Mouse (Mus musculus): ENCODE data around the gene Mrpl24.

Mrpl24 gene

DNA sequence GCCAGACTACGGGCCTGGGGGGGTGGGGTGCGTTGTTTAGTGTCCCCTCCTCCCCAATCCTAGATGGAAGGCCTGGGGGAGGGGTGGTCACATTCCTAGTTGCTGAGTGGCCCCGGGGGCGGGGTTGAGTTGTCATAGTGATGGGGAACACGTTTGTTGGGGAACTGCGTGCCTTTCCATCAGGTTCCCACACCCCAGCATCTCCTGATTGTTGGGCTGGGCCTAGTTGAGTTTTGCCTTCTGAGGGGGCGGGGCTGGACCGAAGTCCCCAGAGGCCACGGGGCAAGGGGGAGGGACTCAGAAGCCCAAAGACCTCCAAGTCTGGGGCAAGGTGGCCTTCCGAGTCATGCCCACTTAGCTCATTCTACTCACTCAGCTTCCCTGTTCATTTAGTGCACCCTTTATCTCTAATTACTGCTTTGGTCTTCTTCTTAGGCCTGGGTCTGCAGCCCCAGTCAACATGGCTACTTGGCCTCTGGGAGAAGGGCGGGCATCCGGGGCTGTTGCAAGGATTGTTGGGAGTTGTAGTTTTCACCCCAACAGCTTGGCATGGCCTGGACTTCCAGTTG is 8.6 kb upstream of the Mrpl24 start:
- DNase-seq (ENCODE audit: low spot score in 2 of 2): no peak

DNA sequence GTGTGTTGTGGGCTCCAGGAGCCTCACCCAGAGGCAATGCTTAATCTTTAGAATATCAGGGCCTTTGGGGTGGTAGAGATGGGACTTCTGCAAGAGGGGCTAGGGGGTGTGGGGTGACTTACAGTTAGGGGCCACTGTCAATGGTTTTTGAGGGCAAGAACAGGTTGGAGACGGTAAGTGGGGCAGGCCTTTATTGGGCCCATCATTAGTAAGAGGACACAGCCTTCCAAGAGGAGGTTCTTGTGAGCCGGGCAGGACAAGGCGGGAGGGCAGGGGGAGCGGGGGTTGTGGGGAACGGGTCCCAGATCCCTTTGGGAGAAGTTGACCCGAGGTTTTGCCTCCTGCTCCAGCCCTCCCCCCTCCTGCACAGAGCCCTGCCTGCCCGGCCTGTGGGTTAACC is 5.8 kb upstream of the Mrpl24 start:
- DNase-seq (ENCODE audit: low spot score in 2 of 2): no peak

DNA sequence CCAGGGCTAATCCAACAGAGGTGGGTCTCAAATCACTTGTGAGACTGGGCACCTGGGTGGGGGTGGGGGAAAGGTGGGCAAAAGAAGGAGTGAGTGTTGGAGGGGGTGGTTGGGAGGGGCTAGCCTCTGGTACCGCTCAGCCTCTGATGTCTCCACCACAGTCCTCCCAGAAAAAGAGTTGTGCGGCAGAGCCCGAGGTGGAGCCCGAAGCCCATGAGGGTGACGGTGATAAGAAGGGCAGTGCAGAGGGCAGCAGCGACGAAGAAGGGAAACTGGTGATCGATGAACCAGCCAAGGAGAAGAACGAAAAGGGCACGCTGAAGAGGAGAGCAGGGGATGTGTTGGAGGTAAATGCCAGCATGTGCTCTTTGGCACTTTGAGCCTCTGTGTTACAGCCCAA is 5.4 kb upstream of the Mrpl24 start:
- DNase-seq (ENCODE audit: low spot score in 2 of 2): no peak

DNA sequence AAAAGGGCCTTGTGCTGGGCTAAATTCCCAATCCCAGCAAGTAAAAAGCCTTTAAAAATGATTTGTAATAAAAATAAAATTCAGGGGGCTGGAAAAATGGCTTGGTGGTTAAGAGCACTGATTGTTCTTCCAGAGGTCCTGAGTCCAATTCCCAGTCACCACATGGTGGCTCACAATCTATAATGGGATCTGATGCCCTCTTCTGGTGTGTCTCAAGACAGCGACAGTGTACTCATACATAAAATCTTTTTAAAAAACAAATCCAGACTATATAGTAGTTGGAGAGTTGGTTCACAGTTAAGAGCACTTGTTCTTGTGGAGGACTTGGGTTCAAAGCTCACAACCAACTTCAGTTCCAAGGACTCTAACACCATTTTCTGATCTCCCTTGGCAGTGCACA is 2.3 kb upstream of the Mrpl24 start:
- no peak for DNase-seq (ENCODE audit: low spot score in 2 of 2)

DNA sequence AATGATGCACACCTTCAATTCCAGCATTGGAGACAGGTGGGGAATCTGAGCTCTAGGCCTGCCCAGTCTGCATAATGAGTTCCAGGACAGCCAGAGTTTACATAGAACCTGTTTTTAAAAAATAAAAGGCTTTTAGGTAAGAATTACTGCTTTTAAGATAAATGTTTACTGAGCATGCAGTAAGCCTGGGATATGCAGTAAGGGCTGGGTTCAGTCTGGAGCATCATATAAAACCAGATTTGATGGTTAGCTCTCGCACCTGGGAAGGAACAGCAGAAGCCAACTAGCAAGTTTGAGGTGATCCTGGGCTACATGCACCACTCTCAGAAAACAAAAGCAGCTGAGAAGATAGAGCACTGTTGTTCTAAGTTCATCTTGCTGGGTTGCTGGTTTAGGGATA is 755 bp upstream of the Mrpl24 start:
- DNase-seq (ENCODE audit: low spot score in 2 of 2): no peak

DNA sequence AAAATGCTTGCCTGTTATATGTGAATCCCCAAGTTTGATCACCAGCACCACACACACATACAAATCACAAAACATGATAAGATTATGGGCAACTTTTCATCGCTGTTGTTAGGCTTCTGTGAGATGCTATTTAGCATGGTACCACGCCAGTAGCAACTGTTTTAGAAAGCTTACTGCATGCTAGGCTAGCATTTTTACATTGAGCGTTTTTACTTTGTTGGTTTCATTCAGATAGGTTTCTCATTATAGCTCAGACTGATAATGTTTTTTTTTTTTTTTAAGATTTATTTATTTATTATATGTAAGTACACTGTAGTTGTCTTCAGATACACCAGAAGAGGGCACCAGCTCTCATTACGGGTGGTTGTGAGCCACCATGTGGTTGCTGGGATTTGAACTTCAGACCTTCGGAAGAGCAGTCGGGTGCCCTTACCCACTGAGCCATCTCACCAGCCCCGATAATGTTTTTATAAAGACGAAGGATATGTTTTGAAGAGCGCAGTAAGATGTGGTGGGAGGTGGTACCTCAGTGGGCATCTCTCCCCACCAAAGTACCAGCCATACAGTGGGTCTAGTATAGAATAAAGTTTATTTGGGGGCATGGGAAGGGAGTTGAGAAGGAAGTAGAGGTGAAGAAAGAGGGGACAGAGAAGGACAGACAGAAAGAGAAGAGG is 1.1 kb downstream of the Mrpl24 start:
- DNase-seq (ENCODE audit: low spot score in 2 of 2): no peak

DNA sequence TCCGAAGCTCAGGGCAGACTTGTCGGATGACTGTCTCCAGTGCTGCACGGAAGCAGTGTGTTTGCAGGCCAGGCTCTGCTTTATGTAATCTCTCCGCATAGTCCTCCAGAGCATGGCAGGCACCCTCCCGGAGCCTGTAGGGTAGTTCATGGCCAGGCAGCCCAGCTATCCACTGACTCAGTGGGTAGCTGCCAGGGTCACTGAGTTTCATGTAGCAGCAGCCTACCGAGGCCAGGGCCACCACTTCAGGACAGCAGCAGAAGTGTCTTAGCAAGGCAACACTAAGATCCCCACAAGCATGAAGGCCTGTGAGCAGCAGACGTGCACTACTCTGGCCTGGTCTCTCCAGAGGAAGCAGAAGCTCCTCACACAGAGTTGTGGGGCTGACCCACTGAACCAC is 5.7 kb downstream of the Mrpl24 start:
- DNase-seq (ENCODE audit: low spot score in 2 of 2): no peak

DNA sequence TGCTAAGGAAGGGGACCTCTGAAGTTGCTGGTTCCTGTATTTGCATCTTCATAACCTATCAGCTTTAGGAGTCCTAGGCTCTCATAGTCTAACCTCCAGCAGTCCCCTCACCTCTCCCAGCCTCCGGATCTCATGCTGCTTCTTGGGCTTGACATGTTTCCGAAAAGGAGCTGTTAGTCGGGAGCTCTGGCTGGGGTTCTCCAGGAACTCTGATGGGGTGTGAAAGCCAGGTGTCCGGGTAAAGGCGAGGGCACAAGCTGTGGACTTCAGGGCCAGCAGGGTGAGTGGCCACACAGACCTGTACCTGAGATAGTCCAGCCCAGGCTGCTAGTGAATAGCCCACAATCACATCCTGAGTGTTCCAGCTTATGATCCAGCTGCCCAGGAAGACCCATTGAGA is 8.1 kb downstream of the Mrpl24 start:
- DNase-seq (ENCODE audit: low spot score in 2 of 2): no peak

DNA sequence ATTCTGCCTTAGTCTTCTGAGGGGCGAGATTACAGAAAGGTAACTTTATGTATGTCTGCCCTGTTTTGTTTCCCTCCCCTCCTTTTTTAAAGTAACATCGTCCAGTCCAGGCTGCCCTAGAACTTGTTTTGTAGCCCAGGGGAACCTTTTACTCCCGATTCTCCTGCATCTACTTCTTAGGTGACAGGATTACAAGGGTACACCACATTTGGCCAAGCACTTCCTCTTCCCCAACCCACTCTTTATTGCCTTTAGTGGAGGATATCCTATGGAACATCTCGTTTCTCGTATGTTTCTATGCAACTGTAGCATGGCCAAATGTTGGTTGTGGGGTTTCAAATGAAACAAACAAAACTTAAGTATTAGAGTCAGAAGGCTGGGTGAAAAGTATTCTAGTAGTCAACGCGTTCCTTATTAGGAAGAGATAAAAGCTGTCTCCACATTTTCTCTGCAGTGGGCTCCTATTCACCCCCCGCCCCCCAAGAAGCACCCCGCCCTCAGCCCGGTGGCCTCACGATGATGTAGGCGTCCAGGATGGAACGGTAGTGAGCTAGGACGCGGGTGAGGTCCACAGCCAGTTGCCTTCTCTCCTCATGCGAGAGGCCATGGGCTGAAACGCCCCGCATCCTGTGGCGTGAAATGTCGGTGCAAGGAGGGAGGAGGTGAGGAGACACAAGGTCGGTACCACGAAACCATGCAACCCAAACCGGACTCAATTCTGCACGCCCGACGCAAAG is 10.2 kb downstream of the Mrpl24 start:
- no peak for DNase-seq (ENCODE audit: low spot score in 2 of 2)

DNA sequence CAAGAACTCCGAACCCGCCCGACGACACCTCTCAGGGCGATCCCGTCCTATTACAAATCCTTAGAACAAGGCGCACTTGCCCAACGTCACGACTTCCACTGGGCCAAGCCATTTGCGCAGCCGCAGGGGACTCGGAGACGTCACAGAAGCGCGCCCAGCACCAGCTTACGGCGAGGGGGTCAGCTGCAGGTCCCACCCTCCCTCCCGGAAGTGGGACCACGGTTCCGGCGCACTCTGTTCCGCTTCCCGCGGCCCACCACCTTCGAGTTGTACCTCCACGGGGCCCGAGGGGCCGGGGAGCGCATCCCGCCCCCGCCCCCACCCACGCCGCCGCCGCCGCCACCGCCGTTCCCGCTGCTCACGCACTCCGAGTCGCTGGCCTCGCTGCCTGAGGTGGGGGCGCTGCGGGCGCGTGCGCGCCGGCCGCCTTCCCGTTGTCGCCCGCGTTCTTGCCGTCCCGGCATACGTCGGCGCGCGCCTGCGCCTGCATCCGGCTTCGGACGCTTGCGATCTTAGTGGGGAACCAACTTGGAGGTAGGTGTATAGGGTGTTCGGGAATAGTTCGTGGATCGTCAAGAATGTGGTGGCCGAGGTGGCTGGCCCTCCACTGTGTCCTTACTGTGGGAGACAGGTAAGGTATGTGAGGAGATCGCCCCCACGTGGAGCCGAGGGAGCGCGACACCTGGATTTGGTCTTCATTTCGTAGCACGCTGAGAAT is 10.9 kb downstream of the Mrpl24 start, which contains the start of the genes Isg20l2 and Rrnad1:
Gene Isg20l2, plus strand, starts transcription at position 237 of the 718 bp plus-strand sequence.
Gene Rrnad1, minus strand, starts transcription at position 640 of the 718 bp plus-strand sequence.
- DNase-seq (ENCODE audit: low spot score in 2 of 2): peak; percentile 92 to 95

DNA sequence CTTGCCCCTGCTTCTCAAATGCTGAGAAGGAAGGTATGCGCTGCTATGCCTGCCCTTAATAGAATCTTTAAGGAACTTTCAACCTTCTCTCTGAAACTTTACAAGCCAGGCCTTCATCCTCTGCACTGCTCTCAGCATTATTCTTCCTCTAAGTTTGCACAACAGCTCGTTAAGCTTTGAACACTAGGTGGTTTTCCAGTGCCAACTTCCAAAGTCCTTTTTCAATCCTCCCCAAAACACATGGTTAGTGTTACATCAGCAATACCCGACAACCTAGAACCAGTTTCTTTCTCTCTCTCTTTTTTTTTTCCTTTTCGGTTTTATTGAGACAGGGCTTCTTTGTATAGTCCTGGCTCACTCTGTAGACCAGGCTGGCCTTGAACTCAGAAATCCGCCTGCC is 14.7 kb downstream of the Mrpl24 start:
- no peak for DNase-seq (ENCODE audit: low spot score in 2 of 2)

DNA sequence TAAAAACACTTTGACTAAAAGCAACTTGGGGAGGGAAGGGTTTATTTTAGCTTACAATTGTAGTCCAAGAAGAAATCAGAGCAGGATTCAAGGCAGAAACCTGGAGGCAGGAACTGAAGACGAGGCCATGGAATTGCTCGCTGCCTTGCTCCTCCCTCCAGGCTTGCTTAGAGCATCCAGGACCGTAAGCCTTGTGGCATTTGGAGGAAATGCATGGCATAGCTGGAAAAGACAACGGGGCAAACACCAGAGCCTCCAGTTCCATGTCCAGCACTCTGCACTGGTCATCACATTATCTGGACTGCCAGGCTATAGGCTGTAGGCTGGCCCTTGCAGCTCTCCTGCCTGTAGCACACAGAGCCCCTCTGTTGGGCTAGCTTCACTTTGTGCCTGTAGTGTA is 15.2 kb downstream of the Mrpl24 start:
- DNase-seq (ENCODE audit: low spot score in 2 of 2): no peak

DNA sequence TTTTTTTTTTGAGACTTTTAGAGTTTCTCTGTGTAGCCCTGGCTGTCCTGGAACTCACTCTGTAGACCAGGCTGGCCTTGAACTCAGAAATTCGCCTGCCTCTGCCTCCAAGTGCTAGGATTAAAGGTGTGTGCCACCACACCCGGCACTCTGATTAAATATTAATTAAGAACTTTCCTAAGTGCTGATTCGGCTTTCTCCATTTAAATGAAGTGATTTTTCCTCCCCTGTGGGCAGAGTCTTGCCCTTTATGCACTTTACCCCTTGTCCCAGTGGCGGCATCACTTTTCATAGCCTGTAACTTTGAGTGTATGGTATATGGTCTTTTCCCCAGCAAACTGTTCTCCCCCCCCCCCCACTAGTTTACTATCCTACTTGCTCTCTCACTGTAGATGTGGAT is 15.9 kb downstream of the Mrpl24 start:
- DNase-seq (ENCODE audit: low spot score in 2 of 2): no peak

DNA sequence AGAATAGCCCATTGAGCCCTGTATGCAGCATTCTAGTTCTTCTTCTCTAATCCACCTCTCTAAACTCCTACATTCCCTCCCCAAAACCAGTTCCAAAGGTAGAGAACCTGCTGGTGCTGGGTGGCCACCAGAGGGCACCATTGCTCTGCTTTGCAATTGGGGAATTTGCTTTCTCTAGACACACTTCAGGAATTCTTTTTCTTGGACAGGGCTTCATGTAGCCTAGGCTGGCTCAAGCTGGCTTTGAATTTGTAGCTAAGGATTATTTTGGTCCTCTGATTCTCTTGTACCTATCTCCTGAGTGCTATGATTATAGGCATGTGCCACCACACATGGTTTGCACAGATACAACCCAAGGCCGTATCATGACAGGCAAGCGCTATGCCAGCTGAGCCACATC is 16.5 kb downstream of the Mrpl24 start:
- peak in 1 of 2 experiments; percentile 78 for DNase-seq (ENCODE audit: low spot score in 2 of 2)

DNA sequence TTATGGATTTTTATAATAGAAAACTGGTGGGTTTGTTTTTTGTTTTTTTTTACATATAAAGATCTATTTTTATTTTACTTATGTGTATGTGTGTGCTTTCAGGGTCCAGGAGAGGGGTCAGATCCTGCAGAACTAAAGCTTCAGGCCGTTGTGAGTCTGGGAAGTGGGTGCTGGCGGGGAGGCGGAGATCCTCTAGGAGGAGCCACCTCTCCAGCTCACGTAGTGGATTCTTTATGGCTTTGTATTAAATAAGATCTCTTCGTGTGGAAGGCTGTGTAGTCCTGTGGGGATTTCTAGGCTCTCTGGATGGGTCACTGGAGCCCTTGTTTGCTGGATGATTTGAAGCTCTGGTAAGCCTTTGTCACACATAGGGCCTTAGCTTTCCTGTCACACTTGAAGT is 21.3 kb downstream of the Mrpl24 start:
- no peak for DNase-seq (ENCODE audit: low spot score in 2 of 2)

DNA sequence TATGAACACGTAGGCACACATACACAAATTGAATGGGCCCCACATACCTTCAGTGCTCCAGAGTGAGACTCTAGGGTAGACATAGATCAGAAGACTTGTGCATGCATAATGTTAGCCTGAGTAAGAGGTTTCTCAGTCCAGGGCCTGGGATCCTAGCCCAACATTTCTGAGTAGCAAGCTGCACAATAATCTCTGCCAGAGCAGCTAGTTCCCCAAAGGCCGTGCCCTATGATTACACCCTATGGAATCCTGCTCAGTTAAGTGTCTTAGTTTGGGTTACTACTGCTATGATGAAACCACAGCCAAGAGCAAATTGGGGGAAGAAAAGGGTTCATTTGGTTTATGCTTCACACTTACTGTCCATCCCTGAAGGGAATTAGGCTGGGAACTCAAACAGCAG is 23.2 kb downstream of the Mrpl24 start:
- DNase-seq (ENCODE audit: low spot score in 2 of 2): no peak

DNA sequence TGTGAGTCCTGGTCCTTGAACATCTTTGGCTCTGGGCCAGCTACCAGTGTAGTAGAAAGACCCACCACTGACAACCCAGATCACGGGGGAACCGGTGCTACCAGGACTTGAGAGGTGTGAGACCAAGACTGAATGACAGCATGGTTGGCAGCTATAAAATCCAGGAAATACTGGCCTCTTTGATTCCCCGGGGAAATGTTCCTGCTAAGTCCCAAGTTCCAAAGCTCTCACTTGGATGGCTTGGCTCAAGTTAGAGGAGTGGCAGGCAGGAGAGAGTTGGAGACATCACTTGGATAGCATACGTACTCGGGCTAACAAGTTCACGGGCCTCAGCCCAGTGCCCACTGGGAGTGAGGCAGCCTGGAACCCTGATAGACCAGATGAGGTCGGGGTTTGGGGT is 24.3 kb downstream of the Mrpl24 start:
- no peak for DNase-seq (ENCODE audit: low spot score in 2 of 2)

DNA sequence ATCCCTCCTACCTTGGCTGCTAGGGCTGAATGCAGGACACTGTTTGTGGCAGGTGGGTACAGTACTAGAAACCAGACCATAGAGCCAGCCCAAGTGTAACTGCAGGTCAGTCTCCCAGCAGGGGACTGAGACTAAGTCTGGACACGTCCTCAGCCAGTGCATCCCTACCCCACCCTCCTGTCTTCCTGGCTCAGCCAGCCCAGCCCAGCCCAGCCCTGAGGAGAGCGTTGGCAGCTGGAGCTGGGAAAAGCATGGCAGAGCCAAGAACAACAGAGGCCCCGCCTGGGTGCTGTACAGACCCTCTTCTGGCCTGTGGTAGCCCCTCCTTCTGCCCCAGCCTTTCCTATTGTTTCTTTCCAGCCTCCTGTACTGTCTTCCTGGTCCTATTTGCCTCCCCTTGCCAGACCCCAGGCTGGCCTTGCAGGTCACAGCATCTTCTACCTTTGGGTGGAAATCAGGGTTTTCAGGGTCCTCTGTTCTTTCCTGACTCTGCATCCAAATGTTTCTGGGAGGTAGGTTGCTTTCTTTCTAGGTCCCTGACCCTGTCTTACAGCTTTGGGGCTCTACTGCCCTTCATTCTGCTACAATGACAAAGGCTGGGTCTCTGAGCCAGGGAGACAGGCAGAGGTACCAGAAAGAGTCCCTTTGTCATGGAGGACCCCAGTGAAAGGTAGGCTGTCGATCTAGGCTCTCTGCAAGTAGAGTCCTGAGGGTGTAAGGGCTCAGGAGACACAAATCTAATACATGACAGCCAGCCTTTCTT is 25.7 kb downstream of the Mrpl24 start:
- DNase-seq (ENCODE audit: low spot score in 2 of 2): no peak

DNA sequence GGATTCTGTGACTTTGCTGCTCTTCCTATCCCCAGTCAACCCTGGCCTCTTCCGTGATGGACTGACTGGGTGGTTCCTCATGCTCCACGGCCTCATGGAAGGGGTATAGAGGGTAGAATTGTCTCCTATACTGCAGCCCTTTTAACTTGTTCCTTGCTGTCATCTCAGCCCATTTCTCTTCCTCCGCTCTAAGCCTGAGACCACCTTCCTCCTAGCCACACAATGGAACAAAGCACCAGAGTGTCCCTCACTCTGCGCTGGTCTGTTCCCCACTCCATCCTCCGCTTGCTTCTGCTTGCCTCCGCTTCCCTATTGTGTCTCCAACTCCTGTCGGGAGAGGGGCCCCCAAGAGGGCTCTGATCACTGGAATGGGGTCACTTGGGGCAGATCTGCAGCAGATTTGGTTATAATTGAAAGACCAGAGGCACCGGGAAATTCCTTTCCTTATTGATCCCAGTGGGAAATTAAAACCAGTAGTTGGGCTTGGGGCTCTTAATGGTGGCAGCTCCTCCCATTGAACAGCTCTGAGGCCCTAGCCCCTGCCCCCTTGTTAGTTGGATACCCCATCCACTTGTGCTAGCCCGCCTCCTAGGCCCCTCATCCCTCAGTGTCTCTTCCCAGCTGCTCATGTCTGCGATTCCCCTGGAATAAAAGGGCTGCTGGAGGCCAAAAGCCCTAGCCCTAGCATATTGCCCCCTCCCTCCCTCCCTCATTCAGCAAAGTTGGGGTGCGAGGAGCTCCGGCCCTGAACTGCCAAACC is 26.7 kb downstream of the Mrpl24 start:
- no peak for DNase-seq (ENCODE audit: low spot score in 2 of 2)

DNA sequence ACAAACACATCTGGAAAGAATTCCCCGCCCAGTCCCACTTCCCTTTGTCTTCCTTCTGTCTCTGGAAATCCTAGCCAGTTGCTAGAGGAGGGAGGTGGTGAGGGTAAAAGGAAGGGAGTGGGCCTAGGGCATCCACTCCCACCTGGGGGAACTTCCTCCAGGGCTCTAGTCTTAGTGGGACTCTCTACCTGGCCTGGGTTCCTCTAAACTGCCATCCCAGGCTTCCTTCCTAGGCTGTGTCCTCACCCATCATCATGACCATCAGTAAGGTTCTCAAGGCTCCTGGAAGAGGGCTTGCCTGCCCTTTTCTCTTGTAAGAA is 27.2 kb downstream of the Mrpl24 start:
- no peak for DNase-seq (ENCODE audit: low spot score in 2 of 2)

Data from frontal cortex, postnatal 25 days (tissue).